Mouse (Mus musculus): ENCODE results near the gene Gfy.

DNA sequence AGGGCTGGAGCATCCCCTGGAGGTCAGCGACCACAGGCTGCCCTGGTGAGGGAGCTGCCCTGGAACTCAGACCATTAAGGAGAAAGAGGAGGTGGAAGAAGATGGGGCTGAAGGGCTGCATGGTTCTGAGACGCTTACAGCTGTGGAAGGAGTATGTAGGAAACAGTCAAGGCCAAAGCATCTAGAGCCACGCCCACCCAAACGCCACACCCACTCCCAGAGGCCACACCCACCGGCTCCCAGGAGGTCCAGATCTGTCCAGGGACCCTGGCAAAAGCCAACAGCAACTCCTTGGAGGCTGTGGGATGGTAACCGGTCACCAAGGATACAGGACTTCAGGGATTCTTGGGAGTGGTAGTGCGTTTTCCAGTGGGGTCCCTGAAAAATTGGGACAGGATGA lies 819 bp downstream of the Gfy start:
- TF ChIP-seq CTCF (conservative IDR thresholded peaks at IDR 0.05; ENCODE audit: insufficient read depth, insufficient read length, low read depth, low read length) (no peak), POLR2A (IDR thresholded peaks at IDR 0.05; ENCODE audit: low read depth, low read length) (no peak)

All from kidney, adult 2 months (tissue).